Mouse (Mus musculus) sigmoid colon, adult 10 weeks (tissue): Measurements from ENCODE around the gene Gm10058. TPM values are rescaled to one million over a fixed set of nuclear protein-coding genes. Genes with fewer than 3 reads are reported as not detected.

Experiments used
- polyA plus RNA-seq: library from polyadenylated mRNA; stranded (reverse); fragments of 350-450 nt; fragmentation: Illumina TruSeq; extraction: RNeasy Lipid Tissue Mini Kit (QIAGEN cat#74804); gene quantifications from one replicate; pipeline ENCODE4 v1.2.3, GENCODE M21; 2014; ENCODE audit warnings: low read depth, low replicate concordance

Gene Gm10058
- polyA plus RNA-seq: not detected

DNA sequence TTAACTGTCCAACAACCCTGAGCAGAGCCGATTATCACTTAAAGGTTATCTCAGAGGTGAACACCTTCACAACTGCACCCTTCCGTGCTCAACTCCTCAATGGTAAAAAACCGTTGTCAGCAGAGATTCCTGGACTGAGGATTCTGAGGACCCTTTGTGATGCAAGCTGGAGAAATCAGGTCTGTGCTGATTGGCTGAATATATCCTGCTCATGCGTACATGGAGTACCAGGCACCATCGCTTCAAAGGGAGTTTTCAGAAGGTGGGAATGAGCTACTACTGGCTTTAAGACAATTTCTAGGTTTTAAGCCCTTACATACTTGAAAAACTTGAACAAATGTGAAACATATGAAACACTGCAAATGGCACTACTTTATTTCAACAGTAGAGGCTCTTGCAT is at the start of gene Gm10058:
Gene Gm10058, minus strand, starts transcription at position 101 of the 400 bp plus-strand sequence.

